ENCODE assay signal across 18 mouse cellular contexts in the genomic region with DNA sequence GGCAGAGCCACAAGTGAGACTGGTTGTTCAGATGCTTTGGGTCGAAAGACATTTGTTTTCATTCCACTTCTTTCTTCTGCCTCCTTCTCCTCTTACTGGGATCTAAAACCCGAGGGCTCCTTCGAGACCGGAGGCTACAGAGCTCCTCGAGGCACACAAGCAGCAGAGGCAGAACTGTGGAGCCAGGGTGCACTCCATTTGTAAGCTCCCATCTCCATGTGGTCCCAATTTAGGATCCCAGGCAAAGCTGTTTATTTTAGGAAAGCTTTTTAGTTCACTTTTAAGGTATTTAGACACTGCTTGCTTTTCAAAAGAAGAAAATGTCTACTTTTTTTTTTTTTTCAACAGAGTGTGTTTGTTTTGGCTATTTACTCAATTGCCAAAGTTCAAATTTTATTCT. TPM values are rescaled to one million over a fixed set of nuclear protein-coding genes. Genes with fewer than 3 reads are reported as not detected.
"Had no signal": no experiment of that assay in that cellular context is flagged by ENCODE, and none has a peak within 500 bp of the region (broad histone marks: within the 10 kb centered on the region; RNA-seq: fewer than 3 reads in every experiment).

No protein-coding gene starts in this region.

- H3K36me3 ChIP-seq: midbrain, embryonic 15.5 days; neural tube, embryonic 12.5 days; stomach, embryonic 15.5 days had no signal

- DNase-seq: lung, adult 18-20 months; lung, embryonic 14.5 days; lung, postnatal 14 days; lung, postnatal 36 days; right cerebral cortex, postnatal 25 days; right cerebral cortex, postnatal 4 days; spleen, adult 18-20 months; thymus, adult 2 months; thymus, postnatal 25 days; thymus, postnatal 4 days had no signal

- H3K27me3 ChIP-seq: megakaryocyte, embryonic 14.5 days; midbrain, embryonic 13.5 days; midbrain, embryonic 15.5 days; neural tube, embryonic 12.5 days; stomach, embryonic 15.5 days had no signal

- H3K4me3 ChIP-seq: megakaryocyte, embryonic 14.5 days; midbrain, embryonic 13.5 days; midbrain, embryonic 15.5 days; neural tube, embryonic 12.5 days; stomach, embryonic 15.5 days had no signal

- ATAC-seq: midbrain, embryonic 13.5 days; midbrain, embryonic 15.5 days had no signal

- H3K4me2 ChIP-seq: lung, embryonic 14.5 days; midbrain, embryonic 11.5 days; midbrain, embryonic 13.5 days; midbrain, embryonic 15.5 days; neural tube, embryonic 12.5 days; stomach, embryonic 15.5 days had no signal

- H3K4me1 ChIP-seq: megakaryocyte, embryonic 14.5 days; midbrain, embryonic 13.5 days; midbrain, embryonic 15.5 days; neural tube, embryonic 12.5 days; stomach, embryonic 15.5 days had no signal

- H3K9me3 ChIP-seq: megakaryocyte, embryonic 14.5 days; midbrain, embryonic 13.5 days; midbrain, embryonic 15.5 days; neural tube, embryonic 12.5 days; stomach, embryonic 15.5 days had no signal

- H3K27ac ChIP-seq: macrophage; midbrain, embryonic 13.5 days; midbrain, embryonic 15.5 days; neural tube, embryonic 12.5 days; stomach, embryonic 15.5 days; stomach, postnatal 0 days had no signal

- H3K9ac ChIP-seq: lung, embryonic 14.5 days; midbrain, embryonic 13.5 days; midbrain, embryonic 15.5 days; neural tube, embryonic 12.5 days; stomach, embryonic 15.5 days had no signal

RNA-seq across cellular contexts. Expression of gene Scg5, which starts 28.1 kb away (rescaled TPM):
- polyA plus RNA-seq: macrophage had no signal
